Comparison of ENCODE assay signal across 20 mouse cellular contexts in genomic region chr6:86133882-86134281, GRCm38 (mm10).
DNase-seq lines count a peak whose midpoint lies in the region; ATAC-seq and TF ChIP-seq lines count a peak whose summit lies in the region.
"Had no signal": no experiment of that assay in that cellular context is flagged by ENCODE, and none has a peak within 500 bp of the region (broad histone marks: within the 10 kb centered on the region; RNA-seq: fewer than 3 reads in every experiment).

No protein-coding gene starts in this region.

- no peak for TF ChIP-seq CTCF in C2C12 (IDR thresholded peaks at IDR 0.05; ENCODE audit: control insufficient read depth, insufficient read depth, insufficient read length)

- H3K4me3 ChIP-seq in C2C12 (ENCODE audit: insufficient read depth, poor library complexity, severe bottlenecking) = no peak overlapping the region
- no peak overlapping the region for H3K4me3 ChIP-seq in midbrain, embryonic 16.5 days (ENCODE audit: low read depth, low read length)
- no peak overlapping the region for H3K4me3 ChIP-seq in neural tube, embryonic 15.5 days (replicated peaks)
- H3K4me3 ChIP-seq: hindbrain, embryonic 12.5 days; liver, embryonic 12.5 days had no signal

- H3K79me2 ChIP-seq in C2C12 (ENCODE audit: control insufficient read depth, insufficient read depth) = no peaks in the 10 kb centered on the region

- no peaks in the 10 kb centered on the region for H3K4me1 ChIP-seq in midbrain, embryonic 16.5 days (ENCODE audit: control insufficient read depth, insufficient read depth, low read length)
- no peaks in the 10 kb centered on the region for H3K4me1 ChIP-seq in neural tube, embryonic 15.5 days
- H3K4me1 ChIP-seq: hindbrain, embryonic 12.5 days had no signal

- H3K36me3 ChIP-seq in C2C12 (ENCODE audit: control insufficient read depth, insufficient read depth) = no peaks in the 10 kb centered on the region
- no peaks in the 10 kb centered on the region for H3K36me3 ChIP-seq in midbrain, embryonic 16.5 days (ENCODE audit: control insufficient read depth, insufficient read depth, low read length)
- no peaks in the 10 kb centered on the region for H3K36me3 ChIP-seq in neural tube, embryonic 15.5 days
- H3K36me3 ChIP-seq: hindbrain, embryonic 12.5 days; liver, embryonic 12.5 days had no signal

- no peaks in the 10 kb centered on the region for H3K79me3 ChIP-seq in C2C12 (ENCODE audit: low read depth)

- 0 out of 2 replicates have a peak, but pooled peaks cover 3% of the 10 kb centered on the region for H3K9me3 ChIP-seq in midbrain, embryonic 16.5 days (replicated peaks; ENCODE audit: control insufficient read depth, low read length, poor library complexity, severe bottlenecking)
- no peaks in the 10 kb centered on the region for H3K9me3 ChIP-seq in neural tube, embryonic 15.5 days (replicated peaks)
- H3K9me3 ChIP-seq: hindbrain, embryonic 12.5 days; liver, embryonic 12.5 days had no signal

- no peak overlapping the region for H3ac ChIP-seq in C2C12 (ENCODE audit: control insufficient read depth, insufficient read length, low read depth)

- H3K27ac ChIP-seq in midbrain, embryonic 16.5 days (ENCODE audit: low read length) = no peak overlapping the region
- H3K27ac ChIP-seq in neural tube, embryonic 15.5 days (replicated peaks) = no peak overlapping the region
- H3K27ac ChIP-seq: hindbrain, embryonic 12.5 days; liver, embryonic 12.5 days had no signal

- ATAC-seq in granulocyte monocyte progenitor cell, adult 5-6 weeks (replicated peaks; ENCODE audit: poor library complexity, severe bottlenecking) = peak; percentile 25; the same call in 1 of the 2 replicates
- no peak for ATAC-seq in midbrain, embryonic 16.5 days
- ATAC-seq in neural tube, embryonic 15.5 days (ENCODE audit: low FRiP score) = no peak
- ATAC-seq: forebrain, embryonic 16.5 days; liver, embryonic 12.5 days had no signal

- DNase-seq in CD8-positive naive resting alpha-beta T cell, adult 2 months (ENCODE audit: low read depth in 2 of 2, low spot score in 2 of 2) = peak; percentile 6 to 12
- DNase-seq in naive thymus-derived CD4-positive, alpha-beta T cell, adult 2 months (ENCODE audit: low read depth) = peak; percentile 15
- DNase-seq in heart, postnatal 4 days = no peak
- DNase-seq: adrenal gland, adult 8-10 months; cerebellum, adult 9-11 months; embryo, embryonic 11 days; gastrocnemius, postnatal 25 days; kidney, adult 9 months; kidney, postnatal 36 days; lung, adult 2 months; retina, postnatal 1 day; right cerebral cortex, postnatal 4 days had no signal

- no peak overlapping the region for H3K4me2 ChIP-seq in midbrain, embryonic 16.5 days (ENCODE audit: low read length)
- H3K4me2 ChIP-seq in neural tube, embryonic 15.5 days = no peak overlapping the region
- H3K4me2 ChIP-seq: hindbrain, embryonic 12.5 days; liver, embryonic 12.5 days; midbrain, embryonic 11.5 days had no signal

- H3K9ac ChIP-seq in midbrain, embryonic 16.5 days (ENCODE audit: low read depth, low read length) = no peak overlapping the region
- H3K9ac ChIP-seq in neural tube, embryonic 15.5 days (replicated peaks) = no peak overlapping the region
- H3K9ac ChIP-seq: hindbrain, embryonic 12.5 days; liver, embryonic 12.5 days had no signal

- 81% methylated on average over 1 of the region's 1 CpGs for whole genome bisulfite sequencing in midbrain, embryonic 16.5 days
- WGBS in neural tube, embryonic 15.5 days = 71% methylated on average over 1 of the region's 1 CpGs

- H3K27me3 ChIP-seq in C2C12 (ENCODE audit: control insufficient read depth, insufficient read depth, insufficient read length) = no peaks in the 10 kb centered on the region
- no peaks in the 10 kb centered on the region for H3K27me3 ChIP-seq in midbrain, embryonic 16.5 days (ENCODE audit: control insufficient read depth, insufficient read depth, low read depth, low read length)
- no peaks in the 10 kb centered on the region for H3K27me3 ChIP-seq in neural tube, embryonic 15.5 days (replicated peaks)
- H3K27me3 ChIP-seq: hindbrain, embryonic 12.5 days; liver, embryonic 12.5 days had no signal

TF ChIP-seq in C2C12, 6 proteins besides CTCF, POLR2A, EP300 and RAD21:
- TF ChIP-seq CEBPB (IDR thresholded peaks at IDR 0.05; ENCODE audit: low read depth) = no peak
- TF ChIP-seq MYOD1 (IDR thresholded peaks at IDR 0.05; ENCODE audit: control insufficient read depth, insufficient read length, low read depth) = peak; percentile 24
- no peak for TF ChIP-seq MAX (IDR thresholded peaks at IDR 0.05)
TF ChIP-seq in C2C12: peak in this region for 1.
